Mouse (Mus musculus) embryo, embryonic 11 days (tissue): Measurements from ENCODE around the gene Zfp652.
"Not testable (repeated sequence)": the region's sequence is repeated elsewhere in the genome, so short reads cannot be mapped to it uniquely, and the experiment has no call there.

ENCODE experiments used
- DNase-seq: peaks from one replicate; pipeline ENCODE4 v3.0.0-alpha.2; 2015

The Zfp652 gene

GRCm38 (mm10) chr11:95860071-95860490 is 147.6 kb downstream of the Zfp652 start:
- DNase-seq, result peak; percentile 26

DNA sequence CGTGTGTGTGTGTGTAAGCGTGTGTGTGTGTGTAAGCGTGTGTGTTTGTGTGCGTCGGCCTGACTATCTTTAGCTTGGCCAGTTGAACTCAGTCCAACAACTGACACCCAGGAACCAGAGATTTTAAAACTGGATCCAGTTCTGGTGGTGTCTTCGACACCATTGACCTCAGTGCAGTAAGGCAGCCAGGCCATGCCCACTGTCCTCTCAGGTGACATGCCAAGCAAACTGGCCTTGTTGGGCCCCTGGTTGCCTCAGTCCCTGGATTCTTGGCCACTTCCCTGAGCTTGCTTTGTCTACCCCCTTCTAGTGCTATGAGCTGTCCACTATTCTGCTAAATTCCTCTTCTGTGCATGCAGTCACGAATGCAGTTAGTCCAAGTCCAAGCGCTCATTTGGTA is 148.9 kb downstream of the Zfp652 start:
- DNase-seq, result no peak

DNA sequence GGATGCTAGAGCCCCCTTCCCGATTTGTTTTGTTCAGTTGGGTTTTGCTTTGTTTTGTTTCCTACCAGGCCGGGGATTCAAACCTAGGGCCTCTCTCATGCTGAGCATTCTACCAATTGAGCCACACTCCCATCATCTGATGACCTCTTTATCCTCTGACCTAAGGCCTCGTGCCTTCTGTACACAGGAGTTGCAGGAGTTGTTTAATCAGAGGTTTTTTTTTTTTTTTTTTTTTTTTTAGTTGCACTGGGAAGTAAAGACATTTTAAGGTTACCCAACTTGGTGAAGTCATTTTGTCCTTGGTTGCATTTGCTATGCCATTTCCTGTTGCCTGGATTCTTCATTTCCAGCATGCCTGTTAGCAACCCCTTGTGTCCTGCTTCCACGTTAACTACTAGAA is 157.0 kb downstream of the Zfp652 start:
- DNase-seq, result no peak

DNA sequence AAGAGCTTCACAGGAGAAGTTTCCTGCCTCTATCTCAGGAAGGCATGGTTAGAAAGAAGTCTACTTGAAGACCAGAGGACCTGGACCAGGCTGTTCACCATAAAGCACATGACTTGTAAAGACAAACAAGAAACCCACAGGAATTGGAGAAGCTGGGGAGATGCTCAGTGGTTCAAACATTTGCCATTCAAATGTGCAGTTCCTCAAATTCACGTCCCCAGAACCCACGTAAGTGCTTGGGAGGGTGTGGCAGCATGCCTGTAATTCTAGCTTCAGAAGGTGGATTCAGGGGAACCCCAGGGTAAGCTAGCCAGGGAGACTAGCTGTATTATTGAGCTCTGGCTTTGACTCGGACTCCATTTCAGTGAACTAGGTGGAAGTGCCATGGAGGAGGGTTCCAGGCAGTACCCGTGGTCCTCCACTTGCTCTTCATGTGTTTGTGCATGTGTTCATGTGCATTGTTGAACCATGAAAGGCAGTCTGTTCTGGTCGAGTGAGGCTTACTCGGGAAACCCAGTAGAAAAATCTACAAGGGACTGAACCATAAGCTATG is 157.5 kb downstream of the Zfp652 start:
- DNase-seq, result no peak

DNA sequence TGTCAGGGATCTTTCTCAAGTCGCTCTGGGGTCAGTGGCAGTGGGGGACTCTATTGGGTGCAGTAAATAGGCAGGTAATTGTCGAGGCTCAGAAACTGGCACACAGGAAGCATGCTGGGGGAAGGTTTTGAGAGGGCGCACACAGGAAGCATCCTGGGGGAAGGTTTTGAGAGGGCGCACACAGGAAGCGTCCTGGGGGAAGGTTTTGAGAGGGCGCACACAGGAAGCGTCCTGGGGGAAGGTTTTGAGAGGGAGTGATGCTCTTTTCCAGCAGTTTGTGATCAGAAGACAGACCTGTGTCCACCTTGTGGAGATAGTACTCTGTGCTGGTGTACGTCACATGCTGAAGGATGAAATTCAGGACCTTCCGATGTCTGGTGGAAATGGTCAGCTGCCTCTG is 163.3 kb downstream of the Zfp652 start:
- peak; percentile 7 for DNase-seq

DNA sequence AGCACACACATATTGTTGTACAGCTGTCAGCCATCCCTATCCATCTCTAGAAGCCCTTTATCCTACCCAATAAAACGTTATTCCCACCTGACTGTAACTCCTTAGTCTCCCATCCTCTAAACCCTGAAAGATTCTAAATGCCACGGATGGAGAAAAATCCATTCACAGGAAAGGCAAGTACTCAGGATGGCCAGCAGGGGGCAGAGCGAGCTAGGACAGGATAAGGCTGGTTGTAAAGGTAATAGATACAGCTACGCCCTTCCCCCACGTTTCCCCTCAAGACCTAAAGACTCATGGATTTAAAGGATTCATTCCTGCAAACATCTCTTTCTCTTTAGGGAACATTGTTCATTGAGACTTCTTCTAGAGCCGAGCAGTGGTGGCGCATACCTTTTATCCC is 163.8 kb downstream of the Zfp652 start:
- DNase-seq, result peak; percentile 81

GRCm38 (mm10) chr11:95879861-95880260 is 167.4 kb downstream of the Zfp652 start:
- DNase-seq, result not testable (repeated sequence)
